Mouse (Mus musculus): ENCODE data around the gene Lca5l.

Gene Lca5l

GRCm38 (mm10) chr16:96114729-96115128 is 77.3 kb downstream of the Lca5l start:
- WGBS, result 58% methylated on average over 4 of the region's 4 CpGs

GRCm38 (mm10) chr16:96112769-96113168 is 79.3 kb downstream of the Lca5l start:
- WGBS, result 62% methylated on average over 2 of the region's 2 CpGs

GRCm38 (mm10) chr16:96110655-96111345 is 81.3 kb downstream of the Lca5l start:
- 76% methylated on average over 5 of the region's 5 CpGs for WGBS

- WGBS, result 69% methylated on average over 4 of the region's 4 CpGs
Observed at GRCm38 (mm10) chr16:96109673-96110072, 82.4 kb downstream of the Lca5l start.

Data from cerebral cortex, adult 2 months (tissue).